Mouse (Mus musculus): ENCODE measurements around the gene Tmem230.
A peak's percentile ranks its signal among the peaks of the same experiment; 100 is the strongest.
"Not testable (repeated sequence)": the region's sequence is repeated elsewhere in the genome, so short reads cannot be mapped to it uniquely, and the experiment has no call there.

The Tmem230 gene

GRCm38 (mm10) chr2:132272694-132273389, 25.2 kb upstream of the Tmem230 start:
- DNase-seq (ENCODE audit: low read depth, low spot score) = no peak

GRCm38 (mm10) chr2:132270331-132270951, 22.8 kb upstream of the Tmem230 start:
- DNase-seq (ENCODE audit: low read depth, low spot score) = no peak

- DNase-seq (ENCODE audit: low read depth, low spot score) = no peak
Measured at GRCm38 (mm10) chr2:132269217-132269616, 21.6 kb upstream of the Tmem230 start.

GRCm38 (mm10) chr2:132266086-132266485, 18.5 kb upstream of the Tmem230 start:
- DNase-seq (ENCODE audit: low read depth, low spot score) = no peak

GRCm38 (mm10) chr2:132265196-132265595, 17.6 kb upstream of the Tmem230 start:
- no peak for DNase-seq (ENCODE audit: low read depth, low spot score)

- DNase-seq (ENCODE audit: low read depth, low spot score) = no peak
Measured at GRCm38 (mm10) chr2:132264266-132264710, 16.7 kb upstream of the Tmem230 start.

GRCm38 (mm10) chr2:132263421-132264265, 16.0 kb upstream of the Tmem230 start:
- DNase-seq (ENCODE audit: low read depth, low spot score) = no peak

- DNase-seq (ENCODE audit: low read depth, low spot score) = peak; percentile 99
Measured at GRCm38 (mm10) chr2:132262879-132263398, 15.3 kb upstream of the Tmem230 start, which contains the start of gene Cds2. TSS of gene Cds2 (plus strand) at chr2:132263148.

- DNase-seq (ENCODE audit: low read depth, low spot score) = no peak
Measured at GRCm38 (mm10) chr2:132262175-132262574, 14.6 kb upstream of the Tmem230 start.

- no peak for DNase-seq (ENCODE audit: low read depth, low spot score)
Measured at GRCm38 (mm10) chr2:132260601-132261000, 13.0 kb upstream of the Tmem230 start.

GRCm38 (mm10) chr2:132257350-132258068, 9.9 kb upstream of the Tmem230 start:
- DNase-seq (ENCODE audit: low read depth, low spot score) = no peak

GRCm38 (mm10) chr2:132253603-132254002, 6.0 kb upstream of the Tmem230 start:
- DNase-seq (ENCODE audit: low read depth, low spot score) = no peak

- DNase-seq (ENCODE audit: low read depth, low spot score) = peak; percentile 99
Measured at GRCm38 (mm10) chr2:132252542-132253528, 5.2 kb upstream of the Tmem230 start, which contains the start of gene Pcna. TSS of gene Pcna (minus strand) at chr2:132253314.

- DNase-seq (ENCODE audit: low read depth, low spot score) = no peak
Measured at GRCm38 (mm10) chr2:132251911-132252310, 4.3 kb upstream of the Tmem230 start.

- DNase-seq (ENCODE audit: low read depth, low spot score) = no peak
Measured at GRCm38 (mm10) chr2:132243370-132243769, 4.2 kb downstream of the Tmem230 start.

GRCm38 (mm10) chr2:132240457-132240856, 7.2 kb downstream of the Tmem230 start:
- peak; percentile 82 for DNase-seq (ENCODE audit: low read depth, low spot score)

GRCm38 (mm10) chr2:132239434-132239833, 8.2 kb downstream of the Tmem230 start:
- DNase-seq (ENCODE audit: low read depth, low spot score) = not testable (repeated sequence)

GRCm38 (mm10) chr2:132235975-132236374, 11.6 kb downstream of the Tmem230 start:
- DNase-seq (ENCODE audit: low read depth, low spot score) = no peak

GRCm38 (mm10) chr2:132235291-132235690, 12.3 kb downstream of the Tmem230 start:
- peak; percentile 57 for DNase-seq (ENCODE audit: low read depth, low spot score)

All from ZHBTc4 (cell line).